Mouse (Mus musculus) embryonic facial prominence, embryonic 12.5 days (tissue): ENCODE results near the gene Isx. TPM values are rescaled to one million over a fixed set of nuclear protein-coding genes. Genes with fewer than 3 reads are reported as not detected.

Source experiments
- ATAC-seq: fragments of 200-750 bp; cut with Nextera tagmentation; 2 replicates; pipeline ENCODE4 v1.8.0; 2017; ENCODE audit not compliant: insufficient number of reproducible peaks, insufficient read depth, low FRiP score, low TSS enrichment
- H3K27ac ChIP-seq: fragments of 300-500 bp; sonication (generic); 2 replicates; pipeline ENCODE4 v1.5.1; 2016; ENCODE audit warnings: mild to moderate bottlenecking
- H3K27me3 ChIP-seq: fragments of 300-500 bp; sonication (generic); 2 replicates; pipeline ENCODE4 v1.6.1; 2016; ENCODE audit warnings: mild to moderate bottlenecking, moderate library complexity
- H3K36me3 ChIP-seq: fragments of 300-500 bp; sonication (generic); 2 replicates; pipeline ENCODE4 v1.6.1; 2016; ENCODE audit warnings: mild to moderate bottlenecking
- H3K4me1 ChIP-seq: fragments of 300-500 bp; sonication (generic); 2 replicates; pipeline ENCODE4 v1.6.1; 2016
- H3K4me2 ChIP-seq: fragments of 300-500 bp; sonication (generic); replicated peaks from 2 replicates; pipeline ENCODE4 v1.6.1; 2016; ENCODE audit warnings: mild to moderate bottlenecking, moderate library complexity
- H3K4me3 ChIP-seq: fragments of 300-500 bp; sonication (generic); 2 replicates; pipeline ENCODE4 v1.5.1; 2016; ENCODE audit warnings: mild to moderate bottlenecking
- H3K9ac ChIP-seq: fragments of 300-500 bp; sonication (generic); 2 replicates; pipeline ENCODE4 v1.6.1; 2016; ENCODE audit warnings: mild to moderate bottlenecking, moderate library complexity
- H3K9me3 ChIP-seq: fragments of 300-500 bp; sonication (generic); 2 replicates; pipeline ENCODE4 v1.6.1; 2016; ENCODE audit warnings: mild to moderate bottlenecking, moderate library complexity
- WGBS: fragments of 180-500 bp; shearing (Covaris S2); methylation state at CpG from one replicate; pipeline ENCODE4 v1.1.7; 2016; 5-methylcytosine and 5-hydroxymethylcytosine counted together
- polyA plus RNA-seq: library from polyadenylated mRNA; unstranded; fragments of >200 nt; fragmentation: Nextera tagmentation; extraction: Ambion mirVana; gene quantifications from 2 replicates; pipeline ENCODE4 v1.2.1, GENCODE M21; 2016

The Isx gene
- polyA plus RNA-seq, 1 experiment from 2014 or later = not detected

DNA sequence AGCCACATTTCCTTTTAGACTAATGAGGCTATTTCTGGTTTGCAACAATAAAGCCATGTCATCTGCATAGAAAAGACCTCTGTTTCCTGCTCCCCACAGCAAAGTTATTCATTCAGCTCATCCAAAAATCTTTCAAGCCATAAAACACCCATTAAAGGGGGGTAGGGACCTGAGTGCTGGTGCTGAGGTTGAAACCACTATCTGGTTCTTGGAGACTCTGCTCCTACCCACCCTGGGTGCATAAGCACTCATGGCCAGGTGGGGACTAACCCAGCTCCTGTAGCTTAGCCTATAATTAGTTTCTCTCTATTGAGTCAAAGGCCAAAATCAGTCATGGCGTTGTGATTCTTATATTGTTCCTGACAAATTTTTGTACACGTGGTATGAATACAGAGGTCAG is 10.4 kb upstream of the Isx start:
- Histone ChIP-seq H3K4me3 (no peak overlapping the region), H3K4me1 (no peaks in the 10 kb centered on the region), H3K9ac (no peak overlapping the region), H3K27me3 (no peaks in the 10 kb centered on the region), H3K9me3 (no peaks in the 10 kb centered on the region), H3K27ac (no peak overlapping the region), H3K4me2 (no peak overlapping the region), H3K36me3 (no peaks in the 10 kb centered on the region)
- no peak for ATAC-seq
- 82% methylated on average over 2 of the region's 2 CpGs for WGBS

DNA sequence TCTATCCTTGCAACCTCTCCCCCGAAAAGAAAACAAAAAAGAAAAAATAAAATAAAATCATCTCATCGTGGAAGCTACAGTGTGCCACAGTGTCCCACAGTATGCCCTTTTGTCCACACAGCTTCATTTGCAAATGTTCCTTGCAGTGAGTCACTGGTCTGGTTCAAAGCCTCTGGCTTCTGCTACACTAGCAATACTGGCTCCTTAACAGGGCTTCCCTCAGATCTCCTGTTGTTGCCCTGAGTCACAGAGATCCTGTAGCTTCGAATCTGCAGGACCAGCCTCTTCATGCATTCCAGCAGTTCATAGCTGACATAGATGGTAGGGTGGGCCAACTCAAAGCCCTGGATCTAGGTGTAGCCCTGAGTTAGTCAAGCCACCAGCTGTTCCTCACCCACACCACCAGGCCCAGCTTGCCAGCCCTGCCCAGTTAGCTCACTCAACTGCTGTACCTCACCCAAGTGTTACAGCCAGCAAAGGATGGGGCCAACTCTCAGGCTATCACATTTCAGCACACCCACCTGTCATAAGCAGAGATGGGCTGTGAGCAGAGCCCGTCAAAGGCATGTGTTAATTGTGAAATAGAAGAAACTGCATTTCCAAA is 2.5 kb upstream of the Isx start:
- no peaks in the 10 kb centered on the region for H3K27me3 ChIP-seq
- 75% methylated on average over 4 of the region's 4 CpGs for WGBS
- ATAC-seq = no peak
- no peaks in the 10 kb centered on the region for H3K4me1 ChIP-seq
- H3K4me3 ChIP-seq = no peak overlapping the region
- H3K36me3 ChIP-seq = no peaks in the 10 kb centered on the region
- no peak overlapping the region for H3K9ac ChIP-seq
- H3K27ac ChIP-seq = no peak overlapping the region
- no peak overlapping the region for H3K4me2 ChIP-seq
- H3K9me3 ChIP-seq = no peaks in the 10 kb centered on the region

DNA sequence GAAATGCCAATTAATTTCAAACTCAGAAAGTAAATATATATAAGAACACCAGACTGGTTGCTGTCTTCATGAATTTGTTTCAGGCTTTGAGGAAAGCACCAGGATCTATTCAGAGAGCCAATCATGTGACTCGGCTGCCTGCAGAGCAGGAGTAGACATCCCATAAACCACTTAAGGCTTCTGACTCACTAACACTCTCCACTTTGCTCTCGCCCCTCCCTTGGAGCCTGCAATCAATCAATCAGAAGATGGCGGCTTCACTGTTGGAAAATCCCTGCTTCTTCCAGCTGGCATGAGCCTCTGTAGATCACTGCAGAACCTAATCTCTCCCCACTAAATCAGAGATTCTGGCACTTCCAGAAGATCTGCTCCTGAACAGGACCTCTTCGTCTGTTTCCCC is 1.3 kb upstream of the Isx start:
- H3K4me1 ChIP-seq = no peaks in the 10 kb centered on the region
- H3K9me3 ChIP-seq = no peaks in the 10 kb centered on the region
- no peak overlapping the region for H3K4me2 ChIP-seq
- no peak overlapping the region for H3K4me3 ChIP-seq
- H3K27ac ChIP-seq = no peak overlapping the region
- no peaks in the 10 kb centered on the region for H3K27me3 ChIP-seq
- 57% methylated on average over 4 of the region's 4 CpGs for WGBS
- H3K9ac ChIP-seq = no peak overlapping the region
- ATAC-seq = no peak
- H3K36me3 ChIP-seq = no peaks in the 10 kb centered on the region

DNA sequence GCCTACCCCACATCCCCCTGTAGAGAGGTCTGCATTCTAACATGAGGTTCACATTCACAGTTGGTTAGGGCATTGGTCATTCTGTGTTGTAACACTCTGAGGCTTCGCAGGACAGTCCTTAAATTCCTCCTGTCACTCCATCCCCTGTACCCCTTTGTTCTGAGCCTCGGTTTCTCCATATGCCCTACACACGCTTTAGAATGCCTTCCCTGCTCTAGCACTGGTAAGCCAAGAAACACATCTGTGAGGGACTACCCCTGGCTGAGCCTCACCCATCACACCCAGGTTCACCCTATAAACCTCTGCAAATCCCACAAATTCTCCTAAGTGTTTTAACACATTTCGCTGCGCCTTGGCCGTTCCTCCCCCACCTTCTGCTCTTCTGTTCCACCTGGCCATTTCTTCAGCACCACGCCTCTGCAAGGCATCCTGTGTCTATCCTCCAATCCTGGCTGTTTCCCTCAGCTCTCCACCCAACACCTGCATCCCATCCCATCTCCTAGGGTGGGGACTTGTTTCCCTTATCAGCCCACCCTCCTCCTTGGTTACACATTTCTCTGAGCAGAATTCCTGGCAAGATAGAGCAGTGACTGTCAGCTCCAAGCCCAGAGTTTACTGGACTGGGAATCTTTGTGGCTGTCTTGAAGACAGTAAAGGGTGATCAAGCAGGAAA is 686 bp upstream of the Isx start:
- Histone ChIP-seq H3K4me3 (no peak overlapping the region), H3K9ac (no peak overlapping the region), H3K27me3 (no peaks in the 10 kb centered on the region), H3K4me1 (no peaks in the 10 kb centered on the region), H3K36me3 (no peaks in the 10 kb centered on the region), H3K4me2 (no peak overlapping the region), H3K9me3 (no peaks in the 10 kb centered on the region), H3K27ac (no peak overlapping the region)
- ATAC-seq = no peak
- 91% methylated on average over 7 of the region's 7 CpGs for WGBS

DNA sequence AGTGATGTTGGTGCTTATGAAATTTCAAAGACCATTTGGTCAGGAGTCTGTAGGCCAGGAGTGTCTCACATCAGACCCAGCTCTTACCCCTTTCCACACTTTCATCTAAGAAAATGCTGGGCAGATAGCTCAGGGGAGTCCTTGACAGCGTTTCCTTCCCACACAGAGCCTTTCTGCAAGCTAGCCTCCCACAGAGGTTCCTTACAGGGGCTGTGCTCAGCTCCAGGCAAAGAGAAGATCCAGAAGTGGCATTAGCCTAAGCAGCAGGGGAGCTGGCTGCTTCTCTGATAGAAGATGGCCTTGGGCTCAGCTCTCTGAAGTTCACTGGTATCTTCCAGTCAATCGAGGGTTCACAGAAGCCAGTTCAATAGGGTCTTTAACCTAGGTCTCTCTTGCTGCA is 1.6 kb downstream of the Isx start:
- no peaks in the 10 kb centered on the region for H3K9me3 ChIP-seq
- no peaks in the 10 kb centered on the region for H3K4me1 ChIP-seq
- WGBS = 58% methylated on average over 2 of the region's 2 CpGs
- H3K9ac ChIP-seq = no peak overlapping the region
- no peak overlapping the region for H3K27ac ChIP-seq
- no peak overlapping the region for H3K4me2 ChIP-seq
- no peaks in the 10 kb centered on the region for H3K36me3 ChIP-seq
- no peaks in the 10 kb centered on the region for H3K27me3 ChIP-seq
- no peak for ATAC-seq
- H3K4me3 ChIP-seq = no peak overlapping the region

DNA sequence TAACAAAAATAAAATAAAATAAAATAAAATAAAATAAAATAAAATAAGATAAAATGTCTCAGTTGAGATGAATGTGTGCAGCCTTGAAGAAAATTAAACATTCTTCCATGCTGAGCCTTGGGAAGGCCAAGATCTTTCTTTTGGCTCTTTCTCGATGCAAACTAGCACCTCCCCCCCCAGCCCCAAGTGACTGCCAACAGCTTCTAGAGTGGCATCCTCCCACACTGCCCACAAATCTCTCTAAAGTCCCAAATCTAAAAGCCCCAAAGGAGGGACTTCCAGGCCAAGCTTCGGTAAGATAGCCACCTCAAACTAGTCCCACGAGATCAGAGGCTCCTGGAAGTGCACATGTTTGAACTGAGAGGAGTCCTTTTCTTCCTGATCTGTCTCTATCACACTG is 5.7 kb downstream of the Isx start:
- no peaks in the 10 kb centered on the region for H3K36me3 ChIP-seq
- no peak overlapping the region for H3K9ac ChIP-seq
- no peak overlapping the region for H3K4me2 ChIP-seq
- WGBS = 87% methylated on average over 3 of the region's 3 CpGs
- no peaks in the 10 kb centered on the region for H3K4me1 ChIP-seq
- H3K9me3 ChIP-seq = no peaks in the 10 kb centered on the region
- no peak for ATAC-seq
- no peak overlapping the region for H3K4me3 ChIP-seq
- no peak overlapping the region for H3K27ac ChIP-seq
- H3K27me3 ChIP-seq = no peaks in the 10 kb centered on the region

DNA sequence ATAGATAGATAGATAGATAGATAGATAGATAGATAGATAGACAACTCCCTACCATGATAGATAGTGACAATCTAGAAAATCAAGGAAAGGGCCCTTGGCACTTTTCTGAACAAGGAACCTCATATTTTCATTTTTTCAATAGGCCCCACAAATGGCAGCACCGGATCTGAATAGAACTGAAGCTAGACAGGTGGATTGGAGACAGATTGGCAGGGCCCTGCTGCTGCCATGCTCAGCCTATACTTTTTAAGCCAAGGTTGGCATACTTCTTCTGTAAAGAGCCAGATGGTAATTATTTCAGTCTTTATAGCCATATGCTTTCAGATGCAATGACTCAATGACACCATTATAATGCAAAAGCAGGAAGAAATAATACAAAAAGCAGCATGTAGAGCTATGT is 15.8 kb downstream of the Isx start:
- no peak overlapping the region for H3K4me2 ChIP-seq
- WGBS = 84% methylated on average over 1 of the region's 1 CpGs
- H3K27ac ChIP-seq = no peak overlapping the region
- ATAC-seq = no peak
- H3K36me3 ChIP-seq = no peaks in the 10 kb centered on the region
- no peak overlapping the region for H3K9ac ChIP-seq
- H3K9me3 ChIP-seq = no peaks in the 10 kb centered on the region
- no peaks in the 10 kb centered on the region for H3K27me3 ChIP-seq
- H3K4me1 ChIP-seq = no peaks in the 10 kb centered on the region
- H3K4me3 ChIP-seq = no peak overlapping the region

DNA sequence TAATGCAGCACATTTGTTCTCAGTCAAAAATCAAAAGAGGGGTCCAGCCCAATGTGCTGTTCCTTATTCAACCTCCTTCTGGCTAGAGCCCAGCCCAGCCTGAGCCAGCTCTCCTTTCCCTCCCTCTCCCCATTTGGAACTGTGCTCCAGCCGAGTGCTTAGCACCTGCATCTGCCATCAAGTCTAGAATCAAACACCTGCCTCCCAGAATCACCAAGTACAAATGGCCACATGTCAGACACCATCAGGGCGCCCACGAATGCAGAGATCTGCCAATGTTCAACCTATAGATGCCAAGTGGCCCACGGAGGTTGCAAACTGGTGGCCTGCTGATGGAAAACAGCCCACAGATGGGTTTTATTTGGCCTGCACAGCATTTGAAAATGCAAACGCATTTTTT is 18.1 kb downstream of the Isx start:
- ATAC-seq = no peak
- Histone ChIP-seq H3K4me2 (no peak overlapping the region), H3K9me3 (no peaks in the 10 kb centered on the region), H3K27ac (no peak overlapping the region), H3K4me3 (no peak overlapping the region), H3K27me3 (no peaks in the 10 kb centered on the region), H3K4me1 (no peaks in the 10 kb centered on the region), H3K9ac (no peak overlapping the region), H3K36me3 (no peaks in the 10 kb centered on the region)
- WGBS = 66% methylated on average over 5 of the region's 5 CpGs

DNA sequence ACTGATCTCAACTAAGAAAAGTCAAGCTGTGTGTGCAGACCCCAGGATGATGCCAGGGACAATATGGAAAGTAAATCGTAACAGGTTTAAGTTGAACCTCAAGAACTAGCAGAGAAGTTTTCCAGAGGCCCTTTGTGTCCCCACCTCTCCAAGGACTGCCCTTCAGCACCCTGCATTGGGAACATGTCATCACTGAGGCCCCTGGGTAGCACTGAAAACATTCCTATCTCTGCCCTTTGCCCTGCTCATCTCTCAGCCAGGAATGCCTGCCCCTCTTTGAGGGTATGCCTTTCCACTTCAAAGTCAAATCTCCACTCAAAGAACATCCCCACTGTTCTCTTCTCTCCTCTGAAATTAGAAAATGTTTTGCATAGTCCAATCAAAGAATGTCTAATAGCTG is 23.3 kb downstream of the Isx start:
- Histone ChIP-seq H3K9ac (no peak overlapping the region), H3K4me2 (no peak overlapping the region), H3K4me3 (no peak overlapping the region), H3K4me1 (no peaks in the 10 kb centered on the region), H3K36me3 (no peaks in the 10 kb centered on the region), H3K27me3 (no peaks in the 10 kb centered on the region), H3K9me3 (no peaks in the 10 kb centered on the region), H3K27ac (no peak overlapping the region)
- WGBS = 75% methylated on average over 1 of the region's 1 CpGs
- ATAC-seq = no peak

DNA sequence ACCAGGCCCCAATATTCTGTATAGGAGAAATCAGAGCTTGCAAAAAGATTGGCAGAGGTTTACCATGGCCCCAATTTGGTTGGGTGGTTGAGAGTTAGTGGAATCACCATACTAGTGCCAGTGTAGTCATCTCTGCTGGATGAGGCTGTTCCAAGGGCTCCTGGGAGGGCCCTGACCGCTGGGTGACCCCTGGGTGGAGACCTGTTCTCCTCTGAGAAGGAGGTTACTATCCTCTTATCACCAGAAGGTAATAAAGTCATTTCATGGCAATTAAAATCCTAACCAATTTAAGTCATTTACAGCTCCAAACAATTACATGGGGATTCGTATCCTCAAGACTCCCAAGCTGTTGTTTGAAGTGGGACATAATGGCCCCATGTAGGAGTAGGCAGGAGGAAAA is 24.3 kb downstream of the Isx start:
- Histone ChIP-seq H3K36me3 (no peaks in the 10 kb centered on the region), H3K9ac (no peak overlapping the region), H3K4me1 (no peaks in the 10 kb centered on the region), H3K27ac (no peak overlapping the region), H3K9me3 (no peaks in the 10 kb centered on the region), H3K4me2 (no peak overlapping the region), H3K4me3 (no peak overlapping the region), H3K27me3 (no peaks in the 10 kb centered on the region)
- WGBS = 35% methylated on average over 2 of the region's 2 CpGs
- no peak for ATAC-seq

DNA sequence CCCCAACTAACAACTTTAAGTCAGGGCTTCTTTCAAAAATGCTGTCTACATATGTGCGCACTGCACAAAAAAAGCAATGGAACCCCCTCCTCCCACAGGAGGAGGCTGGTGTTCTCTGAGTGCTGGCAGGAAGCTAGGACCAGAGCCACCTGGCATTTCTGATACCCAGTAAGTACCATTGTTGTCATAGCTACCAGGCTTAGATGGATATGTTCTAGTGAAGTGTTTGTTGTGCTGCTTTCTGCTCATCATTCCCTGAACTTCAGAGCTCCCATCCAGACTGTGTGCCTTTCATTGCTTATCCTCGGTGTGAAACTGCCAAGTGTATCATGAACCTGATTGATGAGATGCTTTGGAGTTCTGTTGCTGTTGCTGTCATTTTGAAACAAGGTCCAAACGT is 26.8 kb downstream of the Isx start:
- H3K4me3 ChIP-seq = no peak overlapping the region
- H3K36me3 ChIP-seq = no peaks in the 10 kb centered on the region
- H3K9me3 ChIP-seq = no peaks in the 10 kb centered on the region
- no peaks in the 10 kb centered on the region for H3K27me3 ChIP-seq
- ATAC-seq = no peak
- H3K9ac ChIP-seq = no peak overlapping the region
- H3K27ac ChIP-seq = no peak overlapping the region
- H3K4me2 ChIP-seq = no peak overlapping the region
- 69% methylated on average over 3 of the region's 3 CpGs for WGBS
- no peaks in the 10 kb centered on the region for H3K4me1 ChIP-seq

DNA sequence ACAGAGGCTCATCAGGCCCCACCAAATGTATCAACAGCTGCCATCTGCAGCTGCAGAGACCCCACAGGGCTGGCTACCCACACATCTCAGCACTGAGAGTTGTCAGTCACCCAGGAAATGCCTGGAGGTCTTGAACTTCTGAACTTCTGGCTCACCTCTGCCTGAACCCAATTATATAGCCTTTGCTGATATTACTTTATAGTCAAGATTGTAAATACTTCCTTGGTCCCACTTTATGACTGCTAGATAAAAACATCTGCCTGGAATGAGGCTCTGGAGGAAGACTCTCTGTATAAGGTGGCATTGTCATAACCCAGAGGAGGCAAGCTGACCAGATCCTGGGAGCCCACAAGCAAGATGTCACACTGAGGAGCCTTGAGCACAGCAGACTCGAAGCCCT is 28.8 kb downstream of the Isx start:
- Histone ChIP-seq H3K27ac (no peak overlapping the region), H3K4me3 (no peak overlapping the region), H3K4me2 (no peak overlapping the region), H3K27me3 (no peaks in the 10 kb centered on the region), H3K36me3 (no peaks in the 10 kb centered on the region), H3K9me3 (no peaks in the 10 kb centered on the region), H3K9ac (no peak overlapping the region), H3K4me1 (no peaks in the 10 kb centered on the region)
- WGBS = 62% methylated on average over 1 of the region's 1 CpGs
- ATAC-seq = no peak
